Mouse (Mus musculus): ENCODE results near the gene Gpr62. TPM values are rescaled to one million over a fixed set of nuclear protein-coding genes. Genes with fewer than 3 reads are reported as not detected.

Gene Gpr62
- polyA plus RNA-seq, 1 experiment from 2014 or later, result 0.12 TPM

DNA sequence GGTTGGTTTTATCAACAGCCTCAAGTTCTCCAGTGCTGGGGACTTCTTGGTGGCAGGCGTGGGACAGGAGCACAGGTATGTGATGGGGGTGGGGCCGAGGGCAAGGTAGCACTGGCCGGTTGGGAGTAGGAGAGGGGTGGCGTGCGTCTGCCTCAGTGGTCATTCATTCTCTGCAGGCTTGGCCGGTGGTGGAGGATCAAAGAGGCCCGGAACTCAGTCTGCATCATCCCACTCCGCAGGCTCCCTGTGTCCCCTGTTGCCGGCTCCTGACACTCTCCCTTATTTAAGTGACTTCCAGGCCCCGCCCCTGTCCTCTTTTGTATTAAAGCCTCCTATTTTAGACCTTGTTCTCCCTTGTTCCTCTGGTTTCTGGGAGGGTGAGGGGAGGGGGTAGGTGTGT is 19.3 kb upstream of the Gpr62 start:
- no peak for ATAC-seq (ENCODE audit: low FRiP score)
- no peaks in the 10 kb centered on the region for H3K9me3 ChIP-seq (ENCODE audit: control insufficient read depth, low read length)
- no peaks in the 10 kb centered on the region for H3K27me3 ChIP-seq (ENCODE audit: control insufficient read depth, insufficient read depth, low read length)
- no peak overlapping the region for H3K9ac ChIP-seq (ENCODE audit: low read length)
- peaks cover 19% of the 10 kb centered on the region for H3K36me3 ChIP-seq (ENCODE audit: control insufficient read depth, insufficient read depth, low read length)
- no peak for DNase-seq (ENCODE audit: low spot score, missing footprints)
- 80% methylated on average over 10 of the region's 10 CpGs for WGBS
- H3K27ac ChIP-seq (ENCODE audit: low read depth, low read length), result no peak overlapping the region
- H3K4me3 ChIP-seq (ENCODE audit: low read depth, low read length), result no peak overlapping the region
- H3K4me1 ChIP-seq (ENCODE audit: control insufficient read depth, insufficient read depth, low read length), result no peaks in the 10 kb centered on the region
- H3K4me2 ChIP-seq, result no peak overlapping the region

DNA sequence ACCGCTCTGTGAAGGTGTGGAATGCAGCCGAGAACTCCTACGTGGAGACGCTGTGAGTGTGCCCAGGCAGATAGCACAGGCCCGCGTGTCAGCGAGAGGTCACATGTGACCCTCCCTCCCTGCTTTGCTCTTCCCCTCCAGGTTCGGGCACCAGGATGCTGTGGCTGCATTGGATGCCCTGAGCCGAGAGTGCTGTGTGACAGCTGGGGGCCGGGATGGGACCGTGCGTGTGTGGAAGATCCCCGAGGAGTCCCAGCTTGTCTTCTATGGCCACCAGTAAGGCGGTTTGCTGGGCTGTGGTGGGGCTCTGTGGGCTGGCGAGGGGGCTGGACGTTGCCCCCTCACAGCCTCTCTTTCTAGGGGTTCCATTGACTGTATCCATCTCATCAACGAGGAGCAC is 17.9 kb upstream of the Gpr62 start:
- Histone ChIP-seq H3K4me3 (ENCODE audit: low read depth, low read length) (no peak overlapping the region), H3K9me3 (ENCODE audit: control insufficient read depth, low read length) (no peaks in the 10 kb centered on the region), H3K27me3 (ENCODE audit: control insufficient read depth, insufficient read depth, low read length) (no peaks in the 10 kb centered on the region), H3K36me3 (ENCODE audit: control insufficient read depth, insufficient read depth, low read length) (peaks cover 19% of the 10 kb centered on the region), H3K27ac (ENCODE audit: low read depth, low read length) (no peak overlapping the region), H3K9ac (ENCODE audit: low read length) (no peak overlapping the region), H3K4me2 (no peak overlapping the region), H3K4me1 (ENCODE audit: control insufficient read depth, insufficient read depth, low read length) (no peaks in the 10 kb centered on the region)
- WGBS, result 93% methylated on average over 17 of the region's 17 CpGs
- ATAC-seq (ENCODE audit: low FRiP score), result no peak
- DNase-seq (ENCODE audit: low spot score, missing footprints), result no peak

DNA sequence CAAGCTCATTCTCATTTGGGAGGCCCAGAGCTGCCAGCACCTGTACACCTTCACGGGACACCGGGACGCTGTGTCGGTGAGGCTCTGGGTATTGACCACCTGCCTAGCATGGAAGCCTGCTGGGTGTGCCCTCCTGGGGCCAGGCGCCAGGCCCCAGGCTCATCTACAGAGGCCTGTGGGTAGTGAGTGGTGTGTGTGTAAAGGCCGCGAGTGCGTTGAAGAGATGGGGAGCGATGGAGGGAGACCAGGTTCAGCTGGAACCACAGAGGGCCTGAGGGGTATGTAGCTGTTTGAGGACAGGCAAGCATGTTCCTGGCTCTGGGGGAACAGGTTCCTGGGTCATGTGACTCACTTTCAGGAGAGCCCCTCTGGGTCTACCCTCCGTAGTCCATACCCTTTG is 17.4 kb upstream of the Gpr62 start:
- H3K4me3 ChIP-seq (ENCODE audit: low read depth, low read length), result no peak overlapping the region
- DNase-seq (ENCODE audit: low spot score, missing footprints) (no peak), ATAC-seq (ENCODE audit: low FRiP score) (no peak)
- no peak overlapping the region for H3K9ac ChIP-seq (ENCODE audit: low read length)
- peaks cover 2% of the 10 kb centered on the region; the same call in 1 of the 2 replicates for H3K4me1 ChIP-seq (ENCODE audit: control insufficient read depth, insufficient read depth, low read length)
- peaks cover 19% of the 10 kb centered on the region for H3K36me3 ChIP-seq (ENCODE audit: control insufficient read depth, insufficient read depth, low read length)
- H3K27me3 ChIP-seq (ENCODE audit: control insufficient read depth, insufficient read depth, low read length), result no peaks in the 10 kb centered on the region
- 97% methylated on average over 10 of the region's 10 CpGs for WGBS
- no peak overlapping the region for H3K4me2 ChIP-seq
- H3K9me3 ChIP-seq (ENCODE audit: control insufficient read depth, low read length), result no peaks in the 10 kb centered on the region
- H3K27ac ChIP-seq (ENCODE audit: low read depth, low read length), result no peak overlapping the region

DNA sequence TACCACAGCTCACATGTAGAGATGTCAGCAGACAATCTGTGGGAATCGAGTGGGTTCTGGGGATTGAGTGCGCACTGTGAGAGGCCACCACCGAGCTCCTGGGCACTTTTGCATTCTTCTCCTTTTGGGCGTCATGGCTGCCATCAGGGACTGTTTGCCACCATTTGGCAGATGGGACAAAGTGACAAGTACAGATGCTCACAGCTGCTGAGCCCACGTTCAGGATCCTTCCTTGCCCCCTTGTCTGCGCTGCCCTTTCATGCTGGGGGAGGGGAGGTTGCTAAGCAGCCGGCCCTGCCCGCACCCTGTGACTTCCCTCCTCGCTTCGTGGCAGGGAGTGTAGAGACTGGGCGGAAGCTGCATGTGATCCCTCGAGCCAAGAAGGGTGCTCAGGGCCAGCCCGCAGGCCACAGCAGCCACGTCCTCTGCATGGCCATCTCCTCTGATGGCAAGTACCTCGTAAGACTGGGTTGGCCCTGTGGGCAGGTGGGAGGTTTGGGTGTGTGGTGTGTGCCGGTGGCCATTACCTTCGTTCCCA is 16.9 kb upstream of the Gpr62 start:
- no peak overlapping the region for H3K27ac ChIP-seq (ENCODE audit: low read depth, low read length)
- no peak overlapping the region for H3K4me2 ChIP-seq
- WGBS, result 91% methylated on average over 17 of the region's 17 CpGs
- H3K27me3 ChIP-seq (ENCODE audit: control insufficient read depth, insufficient read depth, low read length), result no peaks in the 10 kb centered on the region
- DNase-seq (ENCODE audit: low spot score, missing footprints), result peak; percentile 73
- ATAC-seq (ENCODE audit: low FRiP score), result no peak
- no peak overlapping the region for H3K4me3 ChIP-seq (ENCODE audit: low read depth, low read length)
- H3K36me3 ChIP-seq (ENCODE audit: control insufficient read depth, insufficient read depth, low read length), result peaks cover 19% of the 10 kb centered on the region
- H3K9me3 ChIP-seq (ENCODE audit: control insufficient read depth, low read length), result no peaks in the 10 kb centered on the region
- H3K4me1 ChIP-seq (ENCODE audit: control insufficient read depth, insufficient read depth, low read length), result peaks cover 7% of the 10 kb centered on the region
- H3K9ac ChIP-seq (ENCODE audit: low read length), result no peak overlapping the region

DNA sequence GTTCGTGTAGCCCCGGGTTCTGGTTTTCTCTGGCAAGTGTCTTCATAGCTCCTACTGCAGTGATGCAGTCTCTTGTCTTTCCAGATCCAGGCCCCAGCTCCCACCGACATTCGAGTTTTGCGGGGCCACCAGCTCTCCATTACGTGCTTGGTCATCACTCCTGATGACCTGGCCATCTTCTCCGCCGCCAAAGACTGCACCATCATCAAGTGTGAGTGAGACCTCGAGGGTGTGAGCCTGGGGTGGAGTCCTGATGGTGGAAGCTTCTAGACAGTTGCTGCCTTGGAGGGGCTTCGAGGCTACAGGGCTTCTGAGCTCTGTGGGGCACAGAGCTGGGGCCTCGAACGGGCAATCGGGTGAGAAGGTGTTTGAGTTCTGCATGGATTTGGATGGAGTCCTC is 15.9 kb upstream of the Gpr62 start:
- no peak overlapping the region for H3K9ac ChIP-seq (ENCODE audit: low read length)
- peaks cover 19% of the 10 kb centered on the region for H3K36me3 ChIP-seq (ENCODE audit: control insufficient read depth, insufficient read depth, low read length)
- no peaks in the 10 kb centered on the region for H3K9me3 ChIP-seq (ENCODE audit: control insufficient read depth, low read length)
- ATAC-seq (ENCODE audit: low FRiP score) (no peak), DNase-seq (ENCODE audit: low spot score, missing footprints) (no peak)
- no peak overlapping the region for H3K4me2 ChIP-seq
- peaks cover 8% of the 10 kb centered on the region for H3K4me1 ChIP-seq (ENCODE audit: control insufficient read depth, insufficient read depth, low read length)
- H3K4me3 ChIP-seq (ENCODE audit: low read depth, low read length), result no peak overlapping the region
- H3K27ac ChIP-seq (ENCODE audit: low read depth, low read length), result no peak overlapping the region
- H3K27me3 ChIP-seq (ENCODE audit: control insufficient read depth, insufficient read depth, low read length), result no peaks in the 10 kb centered on the region
- WGBS, result 92% methylated on average over 13 of the region's 13 CpGs

DNA sequence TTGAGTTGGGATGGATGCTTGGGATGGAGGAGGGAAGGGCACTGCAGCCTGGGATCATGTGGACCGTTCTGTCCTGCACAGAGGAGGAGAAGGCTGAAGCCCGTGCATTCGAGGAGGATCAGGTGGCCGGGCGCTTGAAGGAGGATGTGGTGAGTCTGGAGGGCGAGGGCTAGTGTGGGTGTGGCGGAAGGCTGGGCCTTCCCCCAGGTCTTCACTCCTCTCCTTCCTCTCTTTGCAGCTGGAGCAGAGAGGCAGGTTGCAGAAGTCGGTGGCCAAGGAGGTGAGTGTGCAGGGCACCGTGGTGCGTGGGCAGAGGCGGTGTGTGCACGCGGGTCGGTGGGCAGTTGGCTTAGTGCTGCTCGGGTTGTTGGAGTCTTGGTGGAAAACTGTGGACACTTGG is 15.3 kb upstream of the Gpr62 start:
- no peak for ATAC-seq (ENCODE audit: low FRiP score)
- H3K27me3 ChIP-seq (ENCODE audit: control insufficient read depth, insufficient read depth, low read length), result no peaks in the 10 kb centered on the region
- no peak overlapping the region for H3K27ac ChIP-seq (ENCODE audit: low read depth, low read length)
- no peak overlapping the region for H3K4me3 ChIP-seq (ENCODE audit: low read depth, low read length)
- H3K9me3 ChIP-seq (ENCODE audit: control insufficient read depth, low read length), result no peaks in the 10 kb centered on the region
- no peak for DNase-seq (ENCODE audit: low spot score, missing footprints)
- peaks cover 19% of the 10 kb centered on the region for H3K36me3 ChIP-seq (ENCODE audit: control insufficient read depth, insufficient read depth, low read length)
- no peak overlapping the region for H3K4me2 ChIP-seq
- H3K4me1 ChIP-seq (ENCODE audit: control insufficient read depth, insufficient read depth, low read length), result peaks cover 13% of the 10 kb centered on the region
- WGBS, result 90% methylated on average over 15 of the region's 15 CpGs
- H3K9ac ChIP-seq (ENCODE audit: low read length), result no peak overlapping the region

DNA sequence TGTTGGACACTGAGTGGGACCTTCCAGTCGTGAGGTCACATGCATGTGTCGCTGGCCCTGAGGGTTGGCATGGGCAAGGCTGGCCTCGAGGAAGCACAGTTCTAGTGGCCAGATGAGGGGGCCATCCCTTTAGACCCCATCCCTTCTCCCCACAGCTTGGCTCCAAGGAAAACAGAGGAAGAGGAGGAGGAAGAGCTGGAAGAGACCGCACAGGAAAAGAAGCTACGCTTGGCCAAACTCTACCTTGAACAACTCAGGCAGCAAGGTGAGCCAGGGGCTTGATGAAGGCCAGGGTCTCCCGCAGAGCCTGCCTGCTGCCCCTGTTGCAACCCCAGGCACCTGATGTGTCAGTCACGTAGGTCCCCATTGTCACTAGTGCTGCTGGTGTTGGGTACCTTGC is 14.8 kb upstream of the Gpr62 start:
- Histone ChIP-seq H3K9ac (ENCODE audit: low read length) (no peak overlapping the region), H3K4me1 (ENCODE audit: control insufficient read depth, insufficient read depth, low read length) (peaks cover 13% of the 10 kb centered on the region), H3K36me3 (ENCODE audit: control insufficient read depth, insufficient read depth, low read length) (peaks cover 19% of the 10 kb centered on the region), H3K27me3 (ENCODE audit: control insufficient read depth, insufficient read depth, low read length) (no peaks in the 10 kb centered on the region), H3K4me3 (ENCODE audit: low read depth, low read length) (no peak overlapping the region), H3K9me3 (ENCODE audit: control insufficient read depth, low read length) (no peaks in the 10 kb centered on the region), H3K4me2 (no peak overlapping the region), H3K27ac (ENCODE audit: low read depth, low read length) (no peak overlapping the region)
- DNase-seq (ENCODE audit: low spot score, missing footprints) (no peak), ATAC-seq (ENCODE audit: low FRiP score) (no peak)
- WGBS, result 92% methylated on average over 7 of the region's 7 CpGs

DNA sequence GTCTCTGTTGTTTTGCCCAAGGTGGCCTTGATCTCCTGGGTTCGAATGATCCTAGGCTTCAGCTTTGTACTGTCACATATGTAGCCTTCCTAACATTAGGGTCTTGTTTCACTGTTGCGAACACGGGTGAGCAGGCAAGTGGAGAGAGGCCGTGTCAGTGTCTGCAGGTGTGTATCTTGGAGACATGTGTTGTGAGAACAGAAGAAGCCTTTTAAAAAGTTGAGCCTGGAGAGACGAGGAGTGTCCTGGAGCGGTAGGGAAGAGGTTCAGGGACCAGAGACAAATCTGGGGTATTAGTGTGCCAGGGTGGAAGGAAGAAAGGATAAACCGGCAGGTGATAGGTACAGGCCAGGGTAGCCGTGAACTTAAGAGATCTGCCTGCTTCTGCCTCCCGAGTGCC is 12.4 kb upstream of the Gpr62 start:
- Histone ChIP-seq H3K36me3 (ENCODE audit: control insufficient read depth, insufficient read depth, low read length) (peaks cover 6% of the 10 kb centered on the region), H3K4me3 (ENCODE audit: low read depth, low read length) (peak overlapping the region; percentile 56), H3K27ac (ENCODE audit: low read depth, low read length) (no peak overlapping the region), H3K9me3 (ENCODE audit: control insufficient read depth, low read length) (no peaks in the 10 kb centered on the region), H3K4me2 (peak overlapping the region; percentile 97), H3K4me1 (ENCODE audit: control insufficient read depth, insufficient read depth, low read length) (peaks cover 24% of the 10 kb centered on the region), H3K9ac (ENCODE audit: low read length) (peak overlapping the region; percentile 67), H3K27me3 (ENCODE audit: control insufficient read depth, insufficient read depth, low read length) (no peaks in the 10 kb centered on the region)
- WGBS, result 81% methylated on average over 9 of the region's 9 CpGs
- no peak for ATAC-seq (ENCODE audit: low FRiP score)
- DNase-seq (ENCODE audit: low spot score, missing footprints), result no peak

DNA sequence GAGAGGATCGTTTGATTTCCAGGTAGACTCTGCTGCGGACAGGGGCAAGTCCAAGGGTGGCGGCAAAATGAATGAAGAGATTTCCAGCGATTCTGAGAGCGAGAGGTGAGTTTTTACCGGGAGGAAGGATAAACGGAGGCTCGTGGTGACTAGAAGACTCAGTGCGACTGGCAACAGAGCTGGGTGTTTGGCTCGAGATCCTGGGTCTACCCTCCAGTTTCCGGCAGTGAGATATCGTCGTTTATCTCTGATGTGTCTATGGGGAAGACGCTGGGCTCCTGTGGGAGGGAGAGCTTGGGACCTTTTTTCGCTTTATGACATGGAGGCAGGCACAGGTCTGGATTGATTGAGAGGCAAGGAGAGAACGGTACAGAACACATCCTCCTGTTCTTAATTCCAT is 11.9 kb upstream of the Gpr62 start:
- H3K27ac ChIP-seq (ENCODE audit: low read depth, low read length), result no peak overlapping the region
- H3K4me3 ChIP-seq (ENCODE audit: low read depth, low read length), result peak overlapping the region; percentile 56
- H3K36me3 ChIP-seq (ENCODE audit: control insufficient read depth, insufficient read depth, low read length), result peaks cover 6% of the 10 kb centered on the region
- ATAC-seq (ENCODE audit: low FRiP score), result no peak
- no peaks in the 10 kb centered on the region for H3K27me3 ChIP-seq (ENCODE audit: control insufficient read depth, insufficient read depth, low read length)
- peak; percentile 87 for DNase-seq (ENCODE audit: low spot score, missing footprints)
- peaks cover 24% of the 10 kb centered on the region for H3K4me1 ChIP-seq (ENCODE audit: control insufficient read depth, insufficient read depth, low read length)
- peak overlapping the region; percentile 97 for H3K4me2 ChIP-seq
- peak overlapping the region; percentile 67 for H3K9ac ChIP-seq (ENCODE audit: low read length)
- H3K9me3 ChIP-seq (ENCODE audit: control insufficient read depth, low read length), result no peaks in the 10 kb centered on the region
- WGBS, result 6% methylated on average over 16 of the region's 16 CpGs
